Mouse (Mus musculus): Measurements from ENCODE around the gene Babam1.

The Babam1 gene

DNA sequence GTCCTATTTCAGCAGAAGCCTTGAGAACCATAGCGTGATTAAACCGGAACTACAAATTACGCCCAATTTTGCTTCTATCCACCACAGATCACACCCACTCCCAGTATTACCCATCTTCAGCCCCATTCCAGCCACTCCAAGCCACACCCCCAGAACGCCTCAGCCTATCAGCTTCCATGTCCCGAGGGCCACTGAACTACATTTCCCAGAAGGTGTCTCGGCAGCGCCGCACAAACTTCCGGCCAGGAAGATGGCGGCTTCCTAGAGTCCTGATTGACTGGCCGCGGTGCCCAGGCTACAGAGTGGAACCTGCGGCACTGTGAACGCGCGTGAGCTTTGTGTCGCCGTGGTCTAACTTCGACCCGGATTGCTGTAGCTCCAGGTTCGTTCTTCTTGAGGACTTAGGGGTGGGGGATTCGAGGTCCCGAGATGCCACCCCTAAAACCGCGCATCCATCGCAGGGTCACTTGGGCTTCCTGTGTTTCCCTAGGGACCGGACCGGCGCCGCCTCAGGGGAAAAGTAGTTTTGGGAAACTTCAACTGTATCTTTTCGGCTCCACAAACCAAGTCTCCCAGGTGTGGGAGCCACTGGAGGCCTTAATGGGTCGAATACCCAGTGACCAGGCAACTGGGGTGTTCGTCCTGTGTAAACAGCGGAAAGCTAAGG, at the start of gene Babam1:
Gene Babam1 (plus strand): TSS at position 223 of the 667 bp plus-strand sequence.
- DNase-seq (ENCODE audit: low read depth, low spot score), result peak; percentile 87

DNA sequence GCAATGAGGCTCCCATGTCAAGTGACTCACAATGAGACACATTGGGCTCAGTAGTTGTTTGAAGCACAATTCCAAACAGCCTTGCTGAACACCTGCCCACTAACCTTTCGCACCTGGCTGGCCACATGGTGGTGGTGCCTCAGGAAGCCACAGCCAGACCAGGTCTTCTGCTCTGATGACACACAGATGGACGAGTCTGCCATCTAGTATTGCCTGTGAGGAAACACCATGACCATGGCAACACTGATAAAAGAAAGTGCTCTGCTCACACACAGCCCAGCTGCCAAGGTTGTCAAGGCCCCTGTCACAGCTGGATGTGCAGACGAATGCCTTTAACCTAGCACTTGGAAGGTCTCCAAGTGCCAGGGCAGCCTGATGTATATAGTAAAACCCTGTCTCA, 45.5 kb upstream of the Babam1 start:
- DNase-seq (ENCODE audit: low read depth, low spot score), result no peak

GRCm38 (mm10) chr8:71351520-71351919, 45.1 kb upstream of the Babam1 start:
- DNase-seq (ENCODE audit: low read depth, low spot score), result no peak

DNA sequence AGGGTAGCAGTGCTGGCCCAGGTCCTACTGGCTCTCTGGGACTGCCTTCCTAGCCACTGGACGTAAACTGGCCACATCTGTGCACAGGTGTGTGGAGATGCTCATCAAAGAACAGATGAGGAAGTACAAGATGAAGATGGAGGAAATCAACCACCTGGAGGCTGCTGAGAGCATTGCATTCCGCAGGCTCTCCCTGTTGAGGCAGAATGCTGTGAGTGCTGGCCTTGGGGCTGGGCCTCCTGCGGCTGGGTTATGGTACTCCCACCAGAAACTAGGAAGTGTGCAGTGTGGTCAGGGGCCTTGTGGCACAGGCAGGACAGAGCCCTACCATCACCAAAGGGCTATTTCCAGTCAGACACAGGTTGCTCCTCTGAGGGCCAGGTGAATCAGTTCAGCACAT, 38.6 kb upstream of the Babam1 start:
- no peak for DNase-seq (ENCODE audit: low read depth, low spot score)

- peak; percentile 84 for DNase-seq (ENCODE audit: low read depth, low spot score)
Observed at GRCm38 (mm10) chr8:71366771-71367528, 29.7 kb upstream of the Babam1 start, which contains the start of gene Use1. TSS of gene Use1 (plus strand) at chr8:71366848.

DNA sequence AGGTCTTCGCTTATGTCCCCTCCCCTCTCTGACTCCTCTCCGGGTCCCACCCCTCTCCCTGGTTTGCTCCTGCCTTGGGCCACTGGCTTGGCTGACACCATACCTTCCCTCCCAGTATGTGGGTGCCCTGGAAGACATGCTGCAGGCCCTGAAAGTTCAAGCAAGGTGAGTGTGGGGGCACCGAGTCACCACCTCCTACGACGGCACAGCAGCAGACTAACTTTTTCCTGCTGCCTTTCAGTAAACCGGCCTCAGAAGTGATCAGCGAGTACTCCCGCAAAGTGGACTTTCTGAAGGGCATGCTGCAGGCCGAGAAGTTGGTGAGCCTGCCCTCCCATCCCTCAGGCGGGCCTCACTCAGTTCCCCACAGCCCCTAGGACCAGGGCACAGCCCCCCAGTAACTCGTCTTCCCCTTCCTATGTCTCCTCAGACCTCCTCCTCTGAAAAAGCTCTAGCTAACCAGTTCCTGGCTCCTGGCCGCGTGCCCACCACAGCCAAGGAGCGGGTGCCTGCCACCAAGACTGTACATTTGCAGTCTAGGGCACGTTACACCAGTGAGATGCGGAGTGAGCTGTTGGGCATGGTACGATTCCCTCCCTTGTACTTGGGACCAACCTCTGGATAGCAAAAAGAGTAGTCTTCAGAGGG, 29.0 kb upstream of the Babam1 start:
- DNase-seq (ENCODE audit: low read depth, low spot score), result no peak

DNA sequence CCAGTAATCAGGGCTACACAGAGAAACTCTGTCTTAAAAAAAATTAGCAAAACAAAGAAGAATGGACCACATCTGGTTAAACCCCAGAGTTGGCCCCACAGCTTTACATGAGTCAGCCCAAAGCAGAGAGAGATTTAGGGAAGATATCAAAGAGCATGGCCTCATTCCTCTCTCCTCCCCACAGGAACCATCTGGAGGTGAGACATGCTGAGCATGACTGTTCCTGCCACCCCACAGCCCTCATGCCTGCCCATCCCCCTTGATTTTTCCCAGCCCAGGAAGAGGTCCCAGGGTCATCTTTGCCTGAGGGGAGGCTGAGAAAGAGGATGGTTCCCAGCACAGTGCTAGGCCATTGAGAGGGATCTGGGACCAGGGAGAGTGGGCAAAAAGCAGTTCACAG, 28.3 kb upstream of the Babam1 start:
- DNase-seq (ENCODE audit: low read depth, low spot score), result no peak

GRCm38 (mm10) chr8:71369040-71369718, 27.5 kb upstream of the Babam1 start:
- DNase-seq (ENCODE audit: low read depth, low spot score), result no peak

- no peak for DNase-seq (ENCODE audit: low read depth, low spot score)
Observed at GRCm38 (mm10) chr8:71370711-71371235, 25.9 kb upstream of the Babam1 start.

DNA sequence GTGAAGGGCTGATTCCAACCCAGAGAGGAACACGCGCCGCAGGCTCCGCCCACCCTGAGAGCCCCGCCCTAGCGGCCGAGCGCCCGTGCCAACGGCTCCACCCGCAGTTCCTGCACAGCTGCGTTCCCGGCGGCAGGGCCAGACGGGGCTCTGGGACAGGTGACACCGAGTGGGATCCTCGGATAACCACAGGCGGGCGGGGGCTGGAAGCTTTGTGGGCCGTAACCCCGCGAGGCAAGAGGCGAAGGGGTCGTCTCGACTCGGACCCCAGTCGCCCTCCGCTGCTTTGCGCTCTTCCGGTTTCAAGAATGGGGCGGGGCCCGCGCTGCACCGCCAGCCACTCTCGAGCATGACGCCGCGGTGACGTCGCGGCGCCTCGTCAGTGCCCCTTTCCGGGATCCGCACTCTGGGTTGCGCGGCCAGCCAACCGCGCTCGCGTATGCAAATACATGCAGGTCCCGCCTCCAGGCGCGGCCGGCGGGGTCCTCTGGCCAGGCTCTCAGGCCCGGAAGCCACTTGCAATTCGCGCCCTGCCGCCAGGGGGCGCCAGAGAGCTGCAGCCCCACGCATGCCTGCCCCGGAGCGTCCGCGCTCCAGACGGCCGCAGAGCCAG, 25.3 kb upstream of the Babam1 start, which contains the start of gene Ocel1:
Gene Ocel1 (plus strand): TSS at position 63 of the 613 bp plus-strand sequence.
- peak; percentile 94 for DNase-seq (ENCODE audit: low read depth, low spot score)

- no peak for DNase-seq (ENCODE audit: low read depth, low spot score)
Observed at GRCm38 (mm10) chr8:71372427-71372826, 24.2 kb upstream of the Babam1 start.

DNA sequence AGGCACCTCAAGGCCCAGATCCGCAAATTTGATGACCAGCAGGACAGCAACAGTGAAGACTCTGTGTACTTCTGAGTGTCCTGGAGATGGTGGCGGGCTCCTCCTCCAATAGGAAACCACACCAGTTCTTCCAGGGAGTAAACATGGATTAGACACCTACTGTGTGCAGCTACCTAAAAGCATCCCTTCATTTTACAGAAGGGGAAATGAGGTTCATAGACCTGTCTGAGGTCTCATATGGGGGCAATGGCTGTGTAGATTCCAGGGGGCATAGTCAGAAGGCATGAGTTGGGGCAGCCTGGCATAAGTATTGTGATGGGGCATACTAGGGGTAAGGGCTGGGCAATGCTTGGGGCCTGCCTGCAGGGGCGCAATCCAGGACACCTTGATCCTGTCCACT, 23.7 kb upstream of the Babam1 start:
- DNase-seq (ENCODE audit: low read depth, low spot score), result no peak

- no peak for DNase-seq (ENCODE audit: low read depth, low spot score)
Observed at GRCm38 (mm10) chr8:71374616-71375206, 21.9 kb upstream of the Babam1 start.

DNA sequence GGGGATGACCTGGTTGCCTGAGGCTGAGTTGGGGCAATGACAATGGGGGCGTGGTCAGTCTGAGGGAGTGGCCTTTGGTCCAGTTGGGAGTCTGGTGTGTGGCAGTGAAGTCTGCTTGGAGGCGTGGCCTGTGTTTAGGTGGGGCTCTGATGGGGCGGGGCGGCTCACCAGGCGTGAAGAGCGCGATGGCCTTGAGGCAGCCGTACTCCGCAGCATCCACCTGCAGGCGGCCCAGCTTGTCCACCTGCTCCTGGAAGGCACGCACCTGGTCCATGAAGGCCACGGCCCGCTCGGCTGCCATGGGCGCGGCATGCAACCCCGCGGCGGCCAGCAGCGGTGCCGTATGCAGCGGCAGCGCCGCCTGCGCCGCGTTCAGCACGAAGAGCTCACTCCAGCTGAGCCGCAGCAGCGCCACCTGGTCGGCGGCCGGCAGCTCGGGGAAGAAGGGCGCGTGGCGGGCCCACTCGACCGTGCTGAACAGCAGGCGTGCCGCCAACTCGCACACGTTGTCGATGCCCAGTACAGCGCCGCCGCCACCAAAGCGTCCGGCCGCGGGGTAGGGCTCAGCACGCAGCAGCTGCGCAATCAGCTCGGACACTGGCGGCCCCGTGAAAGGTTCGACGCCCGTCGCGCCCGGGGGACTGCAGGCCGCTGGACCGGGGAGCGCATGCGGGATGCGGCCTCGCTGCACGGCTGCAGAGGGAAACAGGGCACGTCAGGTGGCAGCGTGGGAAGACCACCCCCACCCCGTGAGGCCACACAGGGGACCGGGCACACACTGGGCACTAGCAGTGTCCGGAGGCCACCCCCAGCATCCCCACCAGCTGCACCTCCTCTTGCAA, 20.9 kb upstream of the Babam1 start:
- peak; percentile 57 for DNase-seq (ENCODE audit: low read depth, low spot score)

DNA sequence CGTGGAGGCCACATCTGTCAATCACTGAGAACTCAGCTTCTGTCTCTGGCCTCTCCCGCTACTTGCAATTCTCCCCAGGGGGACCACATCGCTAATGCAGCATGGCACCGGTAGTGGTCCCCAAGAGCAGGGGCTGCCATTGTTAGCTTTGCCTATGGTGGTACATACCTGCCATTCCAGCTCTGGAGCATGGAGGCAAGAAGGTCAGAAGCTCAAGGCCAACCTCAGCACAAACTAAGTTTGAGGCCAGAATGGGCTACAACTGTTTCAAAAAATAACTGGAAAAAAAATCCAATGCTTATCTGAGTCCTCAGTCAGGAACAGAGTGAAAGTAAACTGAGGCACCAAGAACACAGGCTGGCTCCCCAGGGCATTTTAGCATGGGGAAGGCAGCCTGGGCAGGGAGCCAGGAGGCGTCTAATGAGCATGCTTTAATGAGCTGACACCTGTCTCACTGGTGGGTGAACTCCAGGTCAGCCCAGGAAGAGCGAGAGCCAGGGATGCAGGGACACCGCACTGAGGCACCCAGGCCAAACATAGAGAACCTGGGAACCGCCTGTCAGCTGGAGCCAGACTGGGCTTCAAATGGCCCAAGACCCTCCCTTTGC, 20.1 kb upstream of the Babam1 start:
- no peak for DNase-seq (ENCODE audit: low read depth, low spot score)

- DNase-seq (ENCODE audit: low read depth, low spot score), result no peak
Observed at GRCm38 (mm10) chr8:71379008-71379407, 17.7 kb upstream of the Babam1 start.

DNA sequence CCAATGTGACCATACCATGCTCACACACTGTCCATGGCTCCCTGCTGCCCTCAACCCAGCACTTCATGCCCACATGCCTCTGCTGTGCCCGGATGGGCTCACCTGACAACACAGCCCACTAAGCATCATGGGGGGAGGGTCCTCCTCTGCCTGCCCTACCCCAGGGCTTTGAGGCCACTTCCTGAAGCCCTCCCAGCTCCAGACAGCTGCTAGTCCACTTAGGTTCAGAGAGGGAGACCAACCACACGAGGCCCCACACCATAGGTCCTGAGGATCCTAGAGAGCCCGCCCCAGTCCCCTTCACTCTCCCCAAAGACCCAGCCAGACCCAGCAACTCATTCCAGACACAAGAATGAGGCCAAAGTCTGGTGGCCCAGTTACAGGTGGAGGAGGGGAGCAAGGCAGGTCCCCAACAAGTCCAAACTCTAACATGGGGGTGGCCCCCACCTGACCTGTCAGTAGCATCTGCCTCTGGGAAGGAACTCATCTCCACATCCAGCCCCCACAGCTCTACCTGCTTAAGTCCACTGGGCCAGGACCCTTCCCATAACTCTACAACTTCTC, 17.1 kb upstream of the Babam1 start:
- no peak for DNase-seq (ENCODE audit: low read depth, low spot score)

- DNase-seq (ENCODE audit: low read depth, low spot score), result no peak
Observed at GRCm38 (mm10) chr8:71380178-71381171, 16.2 kb upstream of the Babam1 start.
